Mouse (Mus musculus) intestine, embryonic 15.5 days (tissue): Measurements from ENCODE around the gene Mex3d. TPM values are rescaled to one million over a fixed set of nuclear protein-coding genes. Genes with fewer than 3 reads are reported as not detected.
A peak's percentile ranks its signal among the peaks of the same experiment; 100 is the strongest.

Experiments used
- ATAC-seq: fragments of 200-750 bp; cut with Nextera tagmentation; 2 replicates; pipeline ENCODE4 v1.8.0; 2017; ENCODE audit warnings: moderate TSS enrichment, moderate library complexity
- H3K27ac ChIP-seq: fragments of 300-500 bp; sonication (generic); 2 replicates; pipeline ENCODE4 v1.5.1; 2015; ENCODE audit warnings: mild to moderate bottlenecking, inconsistent platforms
- H3K27me3 ChIP-seq: fragments of 300-500 bp; sonication (generic); replicated peaks from 2 replicates; pipeline ENCODE4 v1.6.1; 2015; ENCODE audit warnings: inconsistent platforms
- H3K36me3 ChIP-seq: fragments of 300-500 bp; sonication (generic); 2 replicates; pipeline ENCODE4 v1.6.1; 2015; ENCODE audit warnings: inconsistent platforms
- H3K4me1 ChIP-seq: fragments of 300-500 bp; sonication (generic); replicated peaks from 2 replicates; pipeline ENCODE4 v1.6.1; 2015; ENCODE audit warnings: inconsistent platforms
- H3K4me2 ChIP-seq: fragments of 300-500 bp; sonication (generic); replicated peaks from 2 replicates; pipeline ENCODE4 v1.6.1; 2015; ENCODE audit warnings: mild to moderate bottlenecking, inconsistent platforms
- H3K4me3 ChIP-seq: fragments of 300-500 bp; sonication (generic); replicated peaks from 2 replicates; pipeline ENCODE4 v1.5.1; 2015; ENCODE audit warnings: inconsistent platforms
- H3K9ac ChIP-seq: fragments of 300-500 bp; sonication (generic); 2 replicates; pipeline ENCODE4 v1.6.1; 2015; ENCODE audit warnings: inconsistent platforms
- H3K9me3 ChIP-seq: fragments of 300-500 bp; sonication (generic); 2 replicates; pipeline ENCODE4 v1.6.1; 2016; ENCODE audit warnings: inconsistent platforms
- WGBS: fragments of 180-500 bp; shearing (Covaris S2); methylation state at CpG from one replicate; pipeline ENCODE4 v1.1.7; 2015; 5-methylcytosine and 5-hydroxymethylcytosine counted together
- polyA plus RNA-seq: library from polyadenylated mRNA; unstranded; fragments of >200 nt; fragmentation: Nextera tagmentation; extraction: Ambion mirVana; gene quantifications from 2 replicates; pipeline ENCODE4 v1.2.1, GENCODE M21; 2015

The Mex3d gene
- polyA plus RNA-seq, 1 experiment from 2014 or later = 6.9 TPM

GRCm38 (mm10) chr10:80406684-80407501 is 19.4 kb upstream of the Mex3d start, which contains the start of gene Uqcr11:
Gene Uqcr11, minus strand, starts transcription at chr10:80406830.
- peak within 1 kb of the TSS; percentile 75 for H3K4me3 ChIP-seq
- ATAC-seq = peak; percentile 89
- H3K9me3 ChIP-seq = no peaks in the 10 kb centered on the region
- H3K27ac ChIP-seq = peak within 1 kb of the TSS; percentile 81
- H3K36me3 ChIP-seq = peaks cover 45% of the 10 kb centered on the region
- WGBS = 1% methylated on average over 27 of the region's 27 CpGs
- H3K27me3 ChIP-seq = no peaks in the 10 kb centered on the region
- H3K4me2 ChIP-seq = peak within 1 kb of the TSS; percentile 85
- peak within 1 kb of the TSS; percentile 72 for H3K9ac ChIP-seq
- peaks cover 23% of the 10 kb centered on the region for H3K4me1 ChIP-seq

GRCm38 (mm10) chr10:80405481-80406173 is 18.2 kb upstream of the Mex3d start:
- Histone ChIP-seq H3K27me3 (no peaks in the 10 kb centered on the region), H3K36me3 (peaks cover 41% of the 10 kb centered on the region), H3K9me3 (no peaks in the 10 kb centered on the region), H3K27ac (no peak overlapping the region), H3K4me1 (peaks cover 26% of the 10 kb centered on the region), H3K4me2 (peak overlapping the region; percentile 85), H3K4me3 (peak overlapping the region; percentile 75), H3K9ac (peak overlapping the region; percentile 72)
- no peak for ATAC-seq
- WGBS = 54% methylated on average over 10 of the region's 10 CpGs

- H3K9me3 ChIP-seq = no peaks in the 10 kb centered on the region
- peaks cover 29% of the 10 kb centered on the region for H3K36me3 ChIP-seq
- no peak overlapping the region for H3K9ac ChIP-seq
- H3K27ac ChIP-seq = no peak overlapping the region
- peaks cover 33% of the 10 kb centered on the region for H3K4me1 ChIP-seq
- H3K4me2 ChIP-seq = no peak overlapping the region
- 89% methylated on average over 4 of the region's 4 CpGs for WGBS
- no peak overlapping the region for H3K4me3 ChIP-seq
- ATAC-seq = no peak
- H3K27me3 ChIP-seq = no peaks in the 10 kb centered on the region
Measured at GRCm38 (mm10) chr10:80403044-80403692, 15.7 kb upstream of the Mex3d start.

- Histone ChIP-seq H3K27me3 (no peaks in the 10 kb centered on the region), H3K4me2 (peak overlapping the region; percentile 70), H3K27ac (peak overlapping the region; percentile 86; the same call in 1 of the 2 replicates), H3K36me3 (peaks cover 29% of the 10 kb centered on the region), H3K9me3 (no peaks in the 10 kb centered on the region), H3K4me3 (peak overlapping the region; percentile 74), H3K4me1 (peaks cover 36% of the 10 kb centered on the region), H3K9ac (peak overlapping the region; percentile 69)
- whole genome bisulfite sequencing = 73% methylated on average over 4 of the region's 4 CpGs
- no peak for ATAC-seq
Measured at GRCm38 (mm10) chr10:80400704-80401161, 13.3 kb upstream of the Mex3d start.

- no peak for ATAC-seq
- peak overlapping the region; percentile 86 for H3K27ac ChIP-seq
- H3K9ac ChIP-seq = peak overlapping the region; percentile 69
- H3K36me3 ChIP-seq = peaks cover 34% of the 10 kb centered on the region
- 11% methylated on average over 17 of the region's 17 CpGs for WGBS
- peak overlapping the region; percentile 70 for H3K4me2 ChIP-seq
- peaks cover 30% of the 10 kb centered on the region for H3K4me1 ChIP-seq
- no peaks in the 10 kb centered on the region for H3K9me3 ChIP-seq
- no peaks in the 10 kb centered on the region for H3K27me3 ChIP-seq
- peak overlapping the region; percentile 74 for H3K4me3 ChIP-seq
Measured at GRCm38 (mm10) chr10:80399973-80400703, 12.7 kb upstream of the Mex3d start.

GRCm38 (mm10) chr10:80399191-80399972 is 11.9 kb upstream of the Mex3d start, which contains the start of gene Mbd3:
Gene Mbd3, minus strand, starts transcription at chr10:80399550.
- Histone ChIP-seq H3K9ac (peak within 1 kb of the TSS; percentile 93), H3K4me2 (peak within 1 kb of the TSS; percentile 85), H3K27ac (peak within 1 kb of the TSS; percentile 99), H3K9me3 (no peaks in the 10 kb centered on the region), H3K36me3 (peaks cover 40% of the 10 kb centered on the region), H3K4me1 (peaks cover 24% of the 10 kb centered on the region), H3K4me3 (peak within 1 kb of the TSS; percentile 74), H3K27me3 (no peaks in the 10 kb centered on the region)
- peak; percentile 96 for ATAC-seq
- under 1% methylated on average over 74 of the region's 82 CpGs for WGBS

GRCm38 (mm10) chr10:80398719-80399190 is 11.3 kb upstream of the Mex3d start:
- H3K27ac ChIP-seq = peak overlapping the region; percentile 99
- H3K4me3 ChIP-seq = peak overlapping the region; percentile 74
- H3K4me2 ChIP-seq = peak overlapping the region; percentile 85
- peak overlapping the region; percentile 93 for H3K9ac ChIP-seq
- WGBS = under 1% methylated on average over 59 of the region's 59 CpGs
- peaks cover 24% of the 10 kb centered on the region for H3K4me1 ChIP-seq
- no peaks in the 10 kb centered on the region for H3K9me3 ChIP-seq
- no peaks in the 10 kb centered on the region for H3K27me3 ChIP-seq
- peak; percentile 86 for ATAC-seq
- peaks cover 41% of the 10 kb centered on the region for H3K36me3 ChIP-seq

- Histone ChIP-seq H3K4me2 (peak overlapping the region; percentile 85), H3K4me1 (peaks cover 24% of the 10 kb centered on the region), H3K4me3 (peak overlapping the region; percentile 74), H3K9ac (peak overlapping the region; percentile 93), H3K27me3 (no peaks in the 10 kb centered on the region), H3K36me3 (peaks cover 41% of the 10 kb centered on the region), H3K27ac (peak overlapping the region; percentile 99), H3K9me3 (no peaks in the 10 kb centered on the region)
- 0% methylated on average over 1 of the region's 1 CpGs for WGBS
- ATAC-seq = no peak
Measured at GRCm38 (mm10) chr10:80398174-80398535, 10.7 kb upstream of the Mex3d start.

GRCm38 (mm10) chr10:80397524-80398173 is 10.2 kb upstream of the Mex3d start:
- Histone ChIP-seq H3K9me3 (no peaks in the 10 kb centered on the region), H3K27ac (peak overlapping the region; percentile 99), H3K9ac (peak overlapping the region; percentile 93), H3K4me2 (peak overlapping the region; percentile 85), H3K27me3 (no peaks in the 10 kb centered on the region), H3K36me3 (peaks cover 40% of the 10 kb centered on the region), H3K4me3 (peak overlapping the region; percentile 74), H3K4me1 (peaks cover 24% of the 10 kb centered on the region)
- no peak for ATAC-seq
- 42% methylated on average over 8 of the region's 8 CpGs for WGBS

- no peak for ATAC-seq
- H3K4me2 ChIP-seq = peak overlapping the region; percentile 85
- H3K27ac ChIP-seq = peak overlapping the region; percentile 2; the same call in 1 of the 2 replicates
- no peaks in the 10 kb centered on the region for H3K9me3 ChIP-seq
- no peaks in the 10 kb centered on the region for H3K27me3 ChIP-seq
- peaks cover 24% of the 10 kb centered on the region for H3K4me1 ChIP-seq
- peak overlapping the region; percentile 93; the same call in 1 of the 2 replicates for H3K9ac ChIP-seq
- H3K36me3 ChIP-seq = peaks cover 41% of the 10 kb centered on the region
- WGBS = 85% methylated on average over 11 of the region's 11 CpGs
- peak overlapping the region; percentile 74 for H3K4me3 ChIP-seq
Measured at GRCm38 (mm10) chr10:80396822-80397523, 9.5 kb upstream of the Mex3d start.
